16 mouse cellular contexts compared by ENCODE assay signal in genomic region chr6:115321883-115322351, GRCm38 (mm10). TPM values are rescaled to one million over a fixed set of nuclear protein-coding genes. Genes with fewer than 3 reads are reported as not detected.
DNase-seq lines count a peak whose midpoint lies in the region; ATAC-seq and TF ChIP-seq lines count a peak whose summit lies in the region.
"Had no signal": no experiment of that assay in that cellular context is flagged by ENCODE, and none has a peak within 500 bp of the region (broad histone marks: within the 10 kb centered on the region; RNA-seq: fewer than 3 reads in every experiment).

No protein-coding gene starts in this region.

- H3K4me1 ChIP-seq in heart, embryonic 12.5 days (replicated peaks), result no peaks in the 10 kb centered on the region
- no peaks in the 10 kb centered on the region for H3K4me1 ChIP-seq in hindbrain, postnatal 0 days (ENCODE audit: insufficient read depth, low read length)
- H3K4me1 ChIP-seq: hindbrain, embryonic 12.5 days; limb, embryonic 12.5 days had no signal

- no peak for TF ChIP-seq CTCF in hindbrain, postnatal 0 days (IDR thresholded peaks at IDR 0.05; ENCODE audit: low read depth)

- H3K9ac ChIP-seq in heart, embryonic 12.5 days, result no peak overlapping the region
- no peak overlapping the region for H3K9ac ChIP-seq in hindbrain, postnatal 0 days (replicated peaks; ENCODE audit: low read length)
- H3K9ac ChIP-seq: hindbrain, embryonic 12.5 days; limb, embryonic 12.5 days had no signal

- no peaks in the 10 kb centered on the region for H3K36me3 ChIP-seq in heart, embryonic 12.5 days
- no peaks in the 10 kb centered on the region for H3K36me3 ChIP-seq in hindbrain, postnatal 0 days (ENCODE audit: insufficient read depth, low read length)
- H3K36me3 ChIP-seq: hindbrain, embryonic 12.5 days; limb, embryonic 12.5 days had no signal

- 71% methylated on average over 6 of the region's 6 CpGs for WGBS in heart, embryonic 12.5 days
- 60% methylated on average over 6 of the region's 6 CpGs for WGBS in hindbrain, postnatal 0 days

- ATAC-seq in heart, embryonic 12.5 days (ENCODE audit: insufficient number of reproducible peaks, low FRiP score), result no peak
- no peak for ATAC-seq in hindbrain, postnatal 0 days

- intact Hi-C loops in left cerebral cortex, postnatal 36 days (cut with DNase I), result no loop called here

- DNase-seq in heart, adult 11 months, result peak; percentile 74
- peak; percentile 16 to 57 for DNase-seq in frontal cortex, postnatal 10 days (ENCODE audit: low spot score in 2 of 2)
- peak; percentile 60 to 70 for DNase-seq in left cerebral cortex, postnatal 36 days (ENCODE audit: low spot score in 2 of 2)
- peak; percentile 57 for DNase-seq in right cerebral cortex, postnatal 25 days
- no peak for DNase-seq in hindbrain, postnatal 0 days (ENCODE audit: low spot score)
- DNase-seq in lung, postnatal 25 days (ENCODE audit: low spot score), result no peak
- DNase-seq in heart, postnatal 4 days, result no peak
- DNase-seq: adrenal gland, adult 2 months; cerebellum, postnatal 14 days; gastrocnemius, postnatal 25 days; kidney, adult 11 months; lung, postnatal 4 days had no signal

- H3K27ac ChIP-seq in heart, embryonic 12.5 days (ENCODE audit: poor library complexity, severe bottlenecking), result no peak overlapping the region
- H3K27ac ChIP-seq in hindbrain, postnatal 0 days, result no peak overlapping the region
- H3K27ac ChIP-seq: hindbrain, embryonic 12.5 days; limb, embryonic 12.5 days; stomach, postnatal 0 days had no signal

- H3K27me3 ChIP-seq in heart, embryonic 12.5 days (replicated peaks), result peaks cover 16% of the 10 kb centered on the region; the same call in 1 of the 2 replicates
- no peaks in the 10 kb centered on the region for H3K27me3 ChIP-seq in hindbrain, postnatal 0 days (ENCODE audit: insufficient read depth, low read length)
- H3K27me3 ChIP-seq: hindbrain, embryonic 12.5 days; limb, embryonic 12.5 days had no signal

- no peak overlapping the region for H3K4me2 ChIP-seq in heart, embryonic 12.5 days
- H3K4me2 ChIP-seq in hindbrain, postnatal 0 days (ENCODE audit: low read depth, low read length), result no peak overlapping the region
- H3K4me2 ChIP-seq: hindbrain, embryonic 12.5 days; limb, embryonic 12.5 days had no signal

- H3K4me3 ChIP-seq in heart, embryonic 12.5 days, result no peak overlapping the region
- no peak overlapping the region for H3K4me3 ChIP-seq in hindbrain, postnatal 0 days (ENCODE audit: low read length)
- H3K4me3 ChIP-seq: hindbrain, embryonic 12.5 days; limb, embryonic 12.5 days had no signal

- H3K9me3 ChIP-seq in heart, embryonic 12.5 days (replicated peaks), result no peaks in the 10 kb centered on the region
- no peaks in the 10 kb centered on the region for H3K9me3 ChIP-seq in hindbrain, postnatal 0 days (ENCODE audit: low read length)
- H3K9me3 ChIP-seq: hindbrain, embryonic 12.5 days; limb, embryonic 12.5 days had no signal

RNA-seq across cellular contexts. Expression of gene Pparg, which starts 38.8 kb away (rescaled TPM):
- 1.3 and 2.0 TPM in 2 replicates for polyA plus RNA-seq in heart, embryonic 12.5 days (2016; fragmentation: Nextera tagmentation; extraction: Ambion mirVana)
- 1 to 10 TPM; 6.6 to 8.7 TPM for total RNA-seq in left cerebral cortex, postnatal 36 days (2021)
- 0.26 TPM in 1 of 2 replicates, not detected in the other for total RNA-seq in hindbrain, postnatal 0 days (2014; rRNA removed)
- 0.26 and 0.46 TPM in 2 replicates for polyA plus RNA-seq in hindbrain, postnatal 0 days (2015; fragmentation: Nextera tagmentation; extraction: Ambion mirVana)
- 1 to 10 TPM; 7.6 to 9.5 TPM for total RNA-seq in heart, postnatal 4 days (2021)

Comparison
In these comparisons a context has a peak if more than half of its experiments do, and no peak if none do; other contexts are left out.
1. DNase-seq: peak in heart, adult 11 months (single experiment), frontal cortex, postnatal 10 days (2 of 2), left cerebral cortex, postnatal 36 days (2 of 2) and right cerebral cortex, postnatal 25 days (single experiment); none in hindbrain, postnatal 0 days (single experiment), lung, postnatal 25 days (single experiment) and heart, postnatal 4 days (single experiment).